Mouse (Mus musculus): Measurements from ENCODE around the gene Zbtb39. TPM values are rescaled to one million over a fixed set of nuclear protein-coding genes. Genes with fewer than 3 reads are reported as not detected.
"Not testable (repeated sequence)": the region's sequence is repeated elsewhere in the genome, so short reads cannot be mapped to it uniquely, and the experiment has no call there.

Zbtb39 gene
- total RNA-seq, 2 experiments from 2014 or later = 10.4 to 10.7 TPM

GRCm38 (mm10) chr10:127782321-127782720 is 43.0 kb downstream of the Zbtb39 start:
- DNase-seq (ENCODE audit: low spot score in 2 of 2) = not testable (repeated sequence)

- DNase-seq (ENCODE audit: low spot score in 2 of 2) = not testable (repeated sequence)
These were observed 46.1 kb downstream of the Zbtb39 start for GRCm38 (mm10) chr10:127785411-127785810.

Other genes starting within 250 kb of the Zbtb39 start
- gene Stac3, start 237.9 kb upstream of the Zbtb39 start, total RNA-seq (2021) = 1 to 10 TPM; 3.5 to 5.3 TPM
- gene Ndufa4l2, start 224.6 kb upstream of the Zbtb39 start, total RNA-seq (2021) = 1 to 10 TPM; 6.8 to 7.9 TPM
- 10 to 100 TPM; 36.2 to 36.3 TPM for gene Shmt2, start 217.1 kb upstream of the Zbtb39 start, total RNA-seq (2021)
- gene Nxph4, start 205.0 kb upstream of the Zbtb39 start, total RNA-seq (2021) = 1 to 10 TPM; 5.2 to 6.5 TPM
- 100 to 1,000 TPM; 263 to 291 TPM for gene Lrp1, start 118.4 kb upstream of the Zbtb39 start, total RNA-seq (2021)
- 1 to 10 TPM; 6.9 to 7.1 TPM for gene Stat6, start 96.6 kb upstream of the Zbtb39 start, total RNA-seq (2021)
- 1 to 10 TPM; 4.0 to 5.5 TPM for gene Nemp1, start 72.6 kb upstream of the Zbtb39 start, total RNA-seq (2021)
- 10 to 100 TPM; 32.3 to 36.2 TPM for gene Nab2, start 71.0 kb upstream of the Zbtb39 start, total RNA-seq (2021)
- gene Myo1a, start 34.4 kb upstream of the Zbtb39 start, total RNA-seq (2021) = under 1 TPM; 0.55 to 0.98 TPM
- gene Tac2, start 15.1 kb upstream of the Zbtb39 start, total RNA-seq (2021) = 1 to 10 TPM; 5.7 to 6.9 TPM
- gene Gpr182, start 12.2 kb downstream of the Zbtb39 start, total RNA-seq (2021) = 1 to 10 TPM; 1.0 to 1.8 TPM
- under 1 TPM; 0.16 TPM for gene Rdh1, start 20.2 kb downstream of the Zbtb39 start, total RNA-seq (2021)
- gene Rdh16f1, start 20.2 kb downstream of the Zbtb39 start, total RNA-seq (2021) = under 1 TPM in 1 of 2 experiments, not detected in 1; 0.23 TPM
- under 1 TPM; 0.33 to 0.50 TPM for gene Rdh9, start 36.8 kb downstream of the Zbtb39 start, total RNA-seq (2021)
- under 1 TPM in 1 of 2 experiments, not detected in 1; 0.11 TPM for gene Rdh16, start 61.6 kb downstream of the Zbtb39 start, total RNA-seq (2021)
- not detected for gene Rdh19, start 110.4 kb downstream of the Zbtb39 start, total RNA-seq (2021)
- gene Rdh16f2, start 126.9 kb downstream of the Zbtb39 start, total RNA-seq (2021) = not detected
- gene Rdh7, start 149.3 kb downstream of the Zbtb39 start, total RNA-seq (2021) = not detected
- not detected for gene Sdr9c7, start 159.0 kb downstream of the Zbtb39 start, total RNA-seq (2021)